Mouse (Mus musculus): Measurements from ENCODE around the gene Anxa7. TPM values are rescaled to one million over a fixed set of nuclear protein-coding genes. Genes with fewer than 3 reads are reported as not detected.

The Anxa7 gene
- total and polyA plus RNA-seq, 2 experiments: 59.6 to 92.6 TPM

GRCm38 (mm10) chr14:20478385-20478784 is 1.5 kb downstream of the Anxa7 start:
- Histone ChIP-seq H3K27me3 (ENCODE audit: control insufficient read depth, insufficient read depth, low read length) (no peaks in the 10 kb centered on the region), H3K4me3 (ENCODE audit: insufficient read depth, low read depth, low read length) (peak overlapping the region; percentile 87; the same call in 1 of the 2 replicates), H3K4me1 (ENCODE audit: control insufficient read depth, insufficient read depth, low read length) (peaks cover 12% of the 10 kb centered on the region), H3K79me2 (ENCODE audit: control insufficient read depth, insufficient read depth, low read length) (peaks cover 12% of the 10 kb centered on the region; the same call in 1 of the 2 replicates), H3K27ac (replicated peaks; ENCODE audit: insufficient read depth, low read depth, low read length) (peak overlapping the region; percentile 14), H3K9ac (ENCODE audit: low read depth, low read length) (no peak overlapping the region), H3K36me3 (ENCODE audit: control insufficient read depth, insufficient read depth, low read length) (peaks cover 3% of the 10 kb centered on the region)
- no peak for TF ChIP-seq CTCF (IDR thresholded peaks at IDR 0.05; ENCODE audit: low read depth, low read length)
- no peak for TF ChIP-seq POLR2A (IDR thresholded peaks at IDR 0.05; ENCODE audit: extremely low read depth, insufficient read depth, low read length)
- WGBS: 9% methylated on average over 3 of the region's 3 CpGs
- no peak for DNase-seq (ENCODE audit: extremely low read depth, low read depth, low spot score)

GRCm38 (mm10) chr14:20477261-20478025 is 2.5 kb downstream of the Anxa7 start:
- peaks cover 12% of the 10 kb centered on the region for H3K4me1 ChIP-seq (ENCODE audit: control insufficient read depth, insufficient read depth, low read length)
- DNase-seq (ENCODE audit: extremely low read depth, low read depth, low spot score): peak; percentile 69
- H3K27me3 ChIP-seq (ENCODE audit: control insufficient read depth, insufficient read depth, low read length): no peaks in the 10 kb centered on the region
- TF ChIP-seq POLR2A (IDR thresholded peaks at IDR 0.05; ENCODE audit: extremely low read depth, insufficient read depth, low read length): no peak
- no peak for TF ChIP-seq CTCF (IDR thresholded peaks at IDR 0.05; ENCODE audit: low read depth, low read length)
- no peak overlapping the region for H3K4me3 ChIP-seq (ENCODE audit: insufficient read depth, low read depth, low read length)
- H3K9ac ChIP-seq (ENCODE audit: low read depth, low read length): peak overlapping the region; percentile 21
- WGBS: 30% methylated on average over 4 of the region's 4 CpGs
- H3K36me3 ChIP-seq (ENCODE audit: control insufficient read depth, insufficient read depth, low read length): peaks cover 9% of the 10 kb centered on the region
- peaks cover 12% of the 10 kb centered on the region; the same call in 1 of the 2 replicates for H3K79me2 ChIP-seq (ENCODE audit: control insufficient read depth, insufficient read depth, low read length)
- peak overlapping the region; percentile 40; the same call in 1 of the 2 replicates for H3K27ac ChIP-seq (replicated peaks; ENCODE audit: insufficient read depth, low read depth, low read length)

- no peak overlapping the region for H3K9ac ChIP-seq (ENCODE audit: low read depth, low read length)
- no peak overlapping the region for H3K4me3 ChIP-seq (ENCODE audit: insufficient read depth, low read depth, low read length)
- no peak overlapping the region for H3K27ac ChIP-seq (replicated peaks; ENCODE audit: insufficient read depth, low read depth, low read length)
- no peaks in the 10 kb centered on the region for H3K27me3 ChIP-seq (ENCODE audit: control insufficient read depth, insufficient read depth, low read length)
- no peaks in the 10 kb centered on the region for H3K79me2 ChIP-seq (ENCODE audit: control insufficient read depth, insufficient read depth, low read length)
- TF ChIP-seq POLR2A (IDR thresholded peaks at IDR 0.05; ENCODE audit: extremely low read depth, insufficient read depth, low read length) (no peak), CTCF (IDR thresholded peaks at IDR 0.05; ENCODE audit: low read depth, low read length) (no peak)
- no peak for DNase-seq (ENCODE audit: extremely low read depth, low read depth, low spot score)
- WGBS: 90% methylated on average over 14 of the region's 14 CpGs
- peaks cover 82% of the 10 kb centered on the region for H3K36me3 ChIP-seq (ENCODE audit: control insufficient read depth, insufficient read depth, low read length)
- no peaks in the 10 kb centered on the region for H3K4me1 ChIP-seq (ENCODE audit: control insufficient read depth, insufficient read depth, low read length)
Measured at GRCm38 (mm10) chr14:20460216-20460615, 19.7 kb downstream of the Anxa7 start.

- Histone ChIP-seq H3K4me3 (ENCODE audit: insufficient read depth, low read depth, low read length) (no peak overlapping the region), H3K4me1 (ENCODE audit: control insufficient read depth, insufficient read depth, low read length) (no peaks in the 10 kb centered on the region), H3K9ac (ENCODE audit: low read depth, low read length) (no peak overlapping the region), H3K27me3 (ENCODE audit: control insufficient read depth, insufficient read depth, low read length) (no peaks in the 10 kb centered on the region), H3K79me2 (ENCODE audit: control insufficient read depth, insufficient read depth, low read length) (no peaks in the 10 kb centered on the region), H3K27ac (replicated peaks; ENCODE audit: insufficient read depth, low read depth, low read length) (no peak overlapping the region), H3K36me3 (ENCODE audit: control insufficient read depth, insufficient read depth, low read length) (peaks cover 66% of the 10 kb centered on the region)
- no peak for TF ChIP-seq POLR2A (IDR thresholded peaks at IDR 0.05; ENCODE audit: extremely low read depth, insufficient read depth, low read length)
- no peak for TF ChIP-seq CTCF (IDR thresholded peaks at IDR 0.05; ENCODE audit: low read depth, low read length)
- DNase-seq (ENCODE audit: extremely low read depth, low read depth, low spot score): no peak
- WGBS: 96% methylated on average over 9 of the region's 9 CpGs
Measured at GRCm38 (mm10) chr14:20458378-20458777, 21.6 kb downstream of the Anxa7 start.

- Histone ChIP-seq H3K4me1 (ENCODE audit: control insufficient read depth, insufficient read depth, low read length) (no peaks in the 10 kb centered on the region), H3K79me2 (ENCODE audit: control insufficient read depth, insufficient read depth, low read length) (no peaks in the 10 kb centered on the region), H3K27ac (replicated peaks; ENCODE audit: insufficient read depth, low read depth, low read length) (no peak overlapping the region), H3K36me3 (ENCODE audit: control insufficient read depth, insufficient read depth, low read length) (peaks cover 16% of the 10 kb centered on the region), H3K27me3 (ENCODE audit: control insufficient read depth, insufficient read depth, low read length) (no peaks in the 10 kb centered on the region), H3K9ac (ENCODE audit: low read depth, low read length) (no peak overlapping the region), H3K4me3 (ENCODE audit: insufficient read depth, low read depth, low read length) (no peak overlapping the region)
- DNase-seq (ENCODE audit: extremely low read depth, low read depth, low spot score): no peak
- TF ChIP-seq CTCF (IDR thresholded peaks at IDR 0.05; ENCODE audit: low read depth, low read length) (no peak), POLR2A (IDR thresholded peaks at IDR 0.05; ENCODE audit: extremely low read depth, insufficient read depth, low read length) (no peak)
- WGBS: 96% methylated on average over 5 of the region's 5 CpGs
Measured at GRCm38 (mm10) chr14:20452929-20453328, 27.0 kb downstream of the Anxa7 start.

- Histone ChIP-seq H3K79me2 (ENCODE audit: control insufficient read depth, insufficient read depth, low read length) (no peaks in the 10 kb centered on the region), H3K27ac (replicated peaks; ENCODE audit: insufficient read depth, low read depth, low read length) (no peak within 1 kb of the TSS), H3K4me1 (ENCODE audit: control insufficient read depth, insufficient read depth, low read length) (no peaks in the 10 kb centered on the region), H3K27me3 (ENCODE audit: control insufficient read depth, insufficient read depth, low read length) (no peaks in the 10 kb centered on the region), H3K9ac (ENCODE audit: low read depth, low read length) (peak within 1 kb of the TSS; percentile 33), H3K36me3 (ENCODE audit: control insufficient read depth, insufficient read depth, low read length) (peaks cover 13% of the 10 kb centered on the region), H3K4me3 (ENCODE audit: insufficient read depth, low read depth, low read length) (peak within 1 kb of the TSS; percentile 45)
- no peak for TF ChIP-seq POLR2A (IDR thresholded peaks at IDR 0.05; ENCODE audit: extremely low read depth, insufficient read depth, low read length)
- no peak for TF ChIP-seq CTCF (IDR thresholded peaks at IDR 0.05; ENCODE audit: low read depth, low read length)
- 1% methylated on average over 15 of the region's 15 CpGs for WGBS
- peak; percentile 85 for DNase-seq (ENCODE audit: extremely low read depth, low read depth, low spot score)
Measured at GRCm38 (mm10) chr14:20451765-20452331, 28.1 kb downstream of the Anxa7 start, which contains the start of gene Cfap70. Cfap70 (minus strand) TSS chr14:20452226.

Measured in liver, adult 2 months (tissue).